Mouse (Mus musculus): ENCODE measurements around the gene C1qtnf9.

DNA sequence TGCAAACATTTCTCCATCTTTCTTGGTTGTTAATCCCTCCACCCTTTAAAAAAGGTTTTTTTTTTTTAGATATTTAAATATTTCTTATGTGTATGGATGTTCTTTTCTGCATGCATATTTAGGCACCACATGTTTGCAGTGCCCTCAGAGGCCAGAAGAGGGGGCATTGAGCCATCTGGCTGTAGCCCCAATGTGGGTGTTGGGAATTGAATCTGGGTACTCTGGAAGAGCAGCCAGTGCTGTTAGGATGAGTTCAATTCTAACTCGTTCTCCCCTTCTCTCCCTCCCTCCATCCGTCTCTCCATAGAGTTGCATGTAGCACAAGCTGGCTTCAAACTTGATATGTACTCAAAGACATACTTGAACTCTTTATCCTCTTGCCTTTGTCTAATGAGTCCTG lies 5.5 kb downstream of the C1qtnf9 start:
- TF ChIP-seq GATA1 (IDR thresholded peaks at IDR 0.05; ENCODE audit: borderline replicate concordance, low read length) (no peak), FLI1 (IDR thresholded peaks at IDR 0.05; ENCODE audit: low read length) (no peak)
